Mouse (Mus musculus) T-helper 2 cell (primary cell): ENCODE results near the gene Hnrnpdl.

Source experiments
- in situ Hi-C: fragments of 300-600 bp; cut with MboI, MseI; formaldehyde crosslinking; loops from one replicate; pipeline ENCODE4 v1.15.1; 2025; ENCODE audit warnings: high pct_unique_total_duplicates

Gene Hnrnpdl

DNA sequence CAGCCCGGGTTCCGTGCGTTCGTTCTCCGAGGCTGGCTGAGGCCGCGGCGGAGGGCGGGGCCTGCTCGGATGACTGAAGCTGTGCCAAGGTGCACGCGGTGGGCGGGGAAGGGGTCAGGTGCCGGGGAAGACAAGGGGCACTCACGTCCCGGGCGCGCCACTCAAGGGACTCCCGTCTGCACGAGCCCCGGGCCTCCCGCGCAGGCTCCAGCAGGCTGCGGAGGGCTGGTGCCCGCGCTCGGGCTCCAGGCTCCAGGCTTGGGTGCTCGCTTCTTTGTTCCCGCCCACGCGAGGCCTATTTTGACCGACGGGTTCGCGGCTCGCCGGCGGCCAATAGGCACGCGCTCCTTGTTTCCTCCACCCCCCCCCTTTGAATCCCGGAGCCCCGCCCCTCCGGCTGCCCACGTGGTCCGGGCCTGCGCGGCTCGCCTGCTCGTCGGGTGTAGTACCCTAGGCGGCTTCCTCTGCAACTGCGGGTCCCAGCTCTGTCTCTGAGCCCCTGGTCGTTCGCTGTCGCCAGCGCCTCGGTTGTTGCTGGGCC lies at the start of gene Hnrnpdl, which contains the start of gene Enoph1:
Hnrnpdl (minus strand) TSS at position 63 of the 541 bp plus-strand sequence.
Enoph1 (plus strand) TSS at position 384 of the 541 bp plus-strand sequence.
- in situ Hi-C loops, result loop anchor here (5.0 to 25.0 kb wide), 3 partner anchors 57 to 748 kb away; partner anchors contain the start of genes Cops4, Helq, Lin54 and Mrps18c

DNA sequence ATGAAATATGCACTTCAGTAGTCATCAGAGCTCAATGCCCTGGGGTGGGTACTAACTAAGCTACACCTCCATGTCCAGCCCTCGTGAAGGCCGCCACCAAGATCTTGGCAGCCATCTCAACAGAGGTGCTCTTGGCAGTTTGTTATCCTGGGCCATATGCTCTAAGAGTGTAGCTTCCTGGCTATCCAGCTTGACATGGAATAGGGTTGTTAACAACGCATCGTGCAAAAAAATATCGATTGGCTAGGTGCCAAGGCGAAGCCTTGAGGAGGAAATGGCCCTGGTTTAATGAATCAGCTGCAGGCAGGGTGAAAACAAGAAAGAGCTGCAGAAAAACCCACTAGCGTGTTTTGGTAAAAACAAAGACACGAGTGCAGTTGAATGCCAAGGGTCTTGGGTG lies 45.6 kb upstream of the Hnrnpdl start:
- in situ Hi-C loops, result no loop called here

DNA sequence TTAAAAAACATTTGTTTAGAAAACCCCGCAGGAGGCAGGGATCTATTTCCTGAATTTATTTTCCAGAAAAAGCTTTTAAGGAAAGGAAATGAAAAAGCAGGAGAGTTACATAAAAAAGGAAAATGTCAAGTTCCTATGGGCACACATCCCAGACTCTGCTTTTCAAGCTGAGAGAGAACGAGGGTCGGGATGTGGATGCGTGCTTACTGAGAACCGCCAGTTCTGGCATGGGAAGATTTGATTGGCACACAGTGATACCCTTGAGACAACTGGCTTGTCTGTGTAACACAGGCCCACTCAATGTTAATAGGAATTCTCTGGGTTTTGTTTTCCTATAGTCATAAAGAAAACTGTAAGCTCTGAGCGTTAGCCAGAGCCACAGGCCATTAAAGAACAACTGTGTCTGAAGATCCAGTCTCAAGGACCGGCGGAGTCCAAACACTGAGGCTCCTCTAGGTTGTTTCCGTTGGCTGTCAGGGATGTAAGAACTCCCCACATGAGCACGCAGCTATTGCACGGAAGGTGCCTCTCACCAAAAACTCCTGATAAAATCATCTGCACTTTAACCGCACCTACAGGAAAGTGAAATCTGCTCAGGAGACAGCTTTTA lies 44.6 kb upstream of the Hnrnpdl start:
- in situ Hi-C loops, result no loop called here

DNA sequence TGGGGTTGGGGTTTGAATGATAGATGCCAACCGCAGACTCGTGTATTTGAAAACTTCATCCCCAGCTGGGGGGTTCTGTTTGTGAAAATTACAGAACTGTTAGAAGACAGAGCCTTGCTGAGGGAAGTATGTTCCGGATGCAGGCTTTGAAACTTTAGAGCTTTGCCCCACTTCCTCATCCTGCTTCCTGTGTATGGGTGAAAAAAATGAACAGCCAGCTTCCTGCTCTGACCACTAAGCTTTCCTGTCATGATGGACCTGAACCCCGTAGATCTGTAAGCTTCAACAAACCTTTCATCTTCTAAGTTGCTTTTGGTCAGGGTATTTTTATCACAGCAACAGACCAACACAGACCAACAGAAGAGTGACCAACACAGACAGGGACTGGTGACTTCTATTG lies 42.5 kb upstream of the Hnrnpdl start:
- in situ Hi-C loops, result no loop called here

DNA sequence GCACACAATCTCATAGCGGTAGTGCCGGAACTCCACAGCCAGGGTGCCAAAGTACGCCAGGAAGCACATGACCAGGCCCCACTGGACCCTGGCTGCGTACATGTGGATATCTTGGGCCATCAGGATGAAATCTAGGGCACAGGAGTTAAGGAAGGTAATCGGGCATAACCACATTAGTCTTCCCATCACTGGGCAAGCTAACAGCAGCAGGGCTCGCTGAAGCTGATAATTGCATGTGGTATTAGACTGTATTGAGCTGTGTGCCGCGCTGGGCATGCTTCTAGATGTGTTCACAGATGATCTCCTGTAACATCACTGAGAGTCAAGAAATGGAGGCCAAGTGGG lies 40.4 kb upstream of the Hnrnpdl start:
- in situ Hi-C loops, result no loop called here

DNA sequence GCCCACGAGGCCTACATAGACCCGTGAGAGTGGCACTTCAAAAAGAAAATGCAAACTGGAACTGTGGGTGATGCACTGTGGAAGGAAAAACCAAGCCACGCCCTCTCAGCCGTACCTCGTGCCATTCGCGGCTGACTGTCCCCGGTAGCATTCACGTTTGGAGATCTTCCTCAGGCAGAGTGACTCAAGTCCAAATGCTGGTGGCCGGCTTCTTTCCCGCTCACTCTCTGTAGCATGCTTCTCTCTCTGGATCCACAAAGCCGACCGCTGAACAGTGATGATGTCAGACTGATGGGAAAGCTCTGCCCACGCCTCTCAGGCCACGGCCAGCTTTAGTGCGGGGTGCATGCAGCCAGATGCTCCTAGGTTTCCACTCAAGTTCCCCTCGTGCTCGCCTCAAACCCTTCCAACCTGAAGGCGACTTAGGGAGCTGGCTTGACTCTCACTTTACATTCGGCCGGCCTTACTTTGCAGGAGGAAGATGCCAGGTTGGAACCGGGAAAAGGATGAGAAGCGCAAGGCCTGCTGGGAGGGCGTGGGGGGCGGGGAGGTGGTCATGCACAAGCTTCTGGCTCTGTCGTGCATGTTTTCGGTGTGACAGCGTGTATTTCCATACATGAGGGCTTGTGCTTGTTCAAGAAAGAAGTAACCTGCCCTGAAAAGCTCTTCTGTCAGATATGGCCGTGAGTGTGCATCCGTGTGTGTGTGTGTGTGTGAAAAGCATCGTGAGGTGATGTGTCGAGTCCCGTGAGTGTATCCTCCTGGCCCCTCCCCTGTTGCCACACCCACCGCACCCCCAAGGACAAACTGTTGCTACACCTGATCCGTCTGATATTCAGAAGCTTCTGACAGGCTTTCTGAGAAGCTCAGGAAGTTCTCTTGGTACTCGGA lies 39.8 kb upstream of the Hnrnpdl start:
- in situ Hi-C loops, result no loop called here

DNA sequence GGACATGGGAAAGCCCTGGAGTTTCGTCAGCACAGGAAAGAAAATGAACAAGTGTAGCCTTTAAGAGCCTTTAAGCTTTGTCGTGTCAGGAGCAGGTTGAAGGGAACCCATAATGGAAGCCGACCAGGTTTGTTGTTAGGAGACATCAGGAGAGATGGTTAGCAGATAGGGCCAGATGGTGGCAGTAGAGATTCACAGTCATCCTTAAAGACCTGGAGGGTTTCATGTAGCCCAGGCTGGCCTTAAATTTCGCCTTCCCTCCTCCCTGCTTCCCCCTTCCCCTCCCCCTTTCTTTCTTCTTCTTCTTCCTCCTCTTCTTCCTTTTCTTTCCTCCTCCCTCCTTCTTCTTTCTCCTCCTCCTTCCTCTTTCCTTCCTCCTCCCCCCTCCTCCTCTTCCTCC lies 35.1 kb upstream of the Hnrnpdl start:
- in situ Hi-C loops, result loop anchor here (5.0 kb wide), 1 partner anchor 173 kb away; no protein-coding TSS in a partner anchor

DNA sequence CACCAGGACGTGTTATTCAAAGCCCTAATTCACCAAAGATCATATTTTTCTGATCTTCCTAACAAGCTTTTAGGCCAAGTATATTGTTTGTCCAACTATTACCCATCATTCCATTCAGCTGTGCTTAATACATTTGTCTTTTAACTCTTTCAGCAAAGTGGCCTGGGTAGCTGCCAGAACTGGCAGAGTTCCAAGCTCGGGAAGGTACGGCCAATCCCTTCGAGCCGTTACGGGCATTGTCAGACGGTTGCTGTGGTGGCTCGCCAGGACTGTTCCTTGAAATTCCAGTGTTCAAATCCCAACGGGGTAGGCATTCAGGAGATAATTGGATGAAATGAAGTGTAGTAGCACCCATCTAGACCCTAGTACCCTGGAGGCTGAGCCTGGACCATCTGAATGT lies 33.1 kb upstream of the Hnrnpdl start:
- in situ Hi-C loops, result loop anchor here (5.0 kb wide), 1 partner anchor 175 kb away; no protein-coding TSS in a partner anchor

DNA sequence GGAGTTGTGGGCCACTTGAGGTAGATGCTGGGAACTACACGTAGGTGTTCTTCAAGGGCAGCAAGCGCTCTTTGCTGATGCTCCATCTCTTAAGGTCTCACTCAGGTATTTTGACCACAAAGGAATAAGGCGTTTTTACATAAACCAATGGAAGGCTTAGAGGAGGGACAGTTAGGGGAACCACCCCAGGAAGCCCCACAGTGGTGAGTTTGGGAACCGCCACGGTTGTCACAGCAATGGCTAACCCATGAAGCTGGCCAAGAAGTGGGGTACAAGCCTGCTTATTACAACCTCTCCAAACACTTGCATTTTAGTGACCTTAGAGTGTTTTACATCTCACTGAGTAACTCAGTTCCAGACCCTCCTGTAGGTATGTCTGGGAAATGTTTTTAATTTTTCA lies 32.1 kb upstream of the Hnrnpdl start:
- in situ Hi-C loops, result loop anchor here (5.0 kb wide), 1 partner anchor 176 kb away; no protein-coding TSS in a partner anchor

DNA sequence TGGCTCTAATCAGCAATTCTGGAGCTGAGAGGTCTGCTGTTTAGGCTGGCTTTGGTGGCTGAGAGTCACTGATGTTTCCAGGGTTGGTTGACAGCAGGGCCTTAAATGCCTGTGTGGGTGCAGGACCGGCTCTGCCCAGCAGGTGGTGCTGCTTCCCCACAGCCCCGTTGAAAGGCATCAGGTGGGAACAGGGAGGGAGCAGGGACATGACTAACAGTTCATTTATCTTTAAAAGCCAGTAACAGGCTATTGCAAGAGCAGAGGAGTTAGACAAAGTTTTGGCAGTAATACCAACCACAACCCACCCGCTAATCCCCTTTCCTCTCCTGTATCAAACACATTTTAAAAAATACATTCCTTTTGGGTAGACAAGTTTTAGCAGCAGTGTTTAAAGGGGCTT lies 30.8 kb upstream of the Hnrnpdl start:
- in situ Hi-C loops, result loop anchor here (5.0 kb wide), 1 partner anchor 177 kb away; no protein-coding TSS in a partner anchor

DNA sequence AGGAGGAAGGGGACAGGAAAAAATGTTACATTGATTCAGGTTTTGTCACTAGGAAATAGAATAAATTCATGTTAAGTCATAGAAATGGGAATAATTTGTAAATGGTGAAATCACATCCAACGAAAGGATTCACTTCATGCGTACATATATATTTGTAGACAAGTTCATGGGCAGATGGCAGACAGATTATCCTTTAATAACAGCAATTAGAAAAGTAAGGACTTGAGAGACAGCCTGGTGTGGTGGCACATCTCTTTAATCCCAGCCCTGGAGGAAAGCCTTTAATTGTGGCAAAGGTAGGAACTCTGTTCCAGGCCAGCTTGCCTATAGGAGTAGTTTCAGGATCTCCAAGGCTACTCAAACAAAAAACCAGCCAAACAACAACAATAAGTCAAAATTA lies 30.1 kb upstream of the Hnrnpdl start:
- in situ Hi-C loops, result no loop called here

DNA sequence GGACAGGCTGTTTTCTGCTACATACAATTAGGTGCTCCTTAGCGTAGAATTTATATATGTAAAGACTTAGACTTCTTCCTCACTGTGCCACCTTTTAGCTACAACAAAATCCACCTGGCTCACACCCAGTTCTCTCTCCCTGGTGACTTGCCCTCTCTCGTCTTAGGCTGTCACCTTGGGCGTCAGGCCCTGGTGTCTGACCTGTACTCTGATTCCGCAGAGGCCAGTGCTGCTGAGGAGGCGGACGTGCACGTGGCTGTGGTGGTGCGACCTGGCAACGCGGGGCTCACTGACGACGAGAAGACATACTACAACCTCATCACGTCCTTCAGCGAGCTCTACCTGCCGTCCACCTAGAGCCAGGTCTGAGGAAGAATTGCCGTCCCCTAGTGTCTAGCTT lies 28.1 kb upstream of the Hnrnpdl start:
- in situ Hi-C loops, result no loop called here

DNA sequence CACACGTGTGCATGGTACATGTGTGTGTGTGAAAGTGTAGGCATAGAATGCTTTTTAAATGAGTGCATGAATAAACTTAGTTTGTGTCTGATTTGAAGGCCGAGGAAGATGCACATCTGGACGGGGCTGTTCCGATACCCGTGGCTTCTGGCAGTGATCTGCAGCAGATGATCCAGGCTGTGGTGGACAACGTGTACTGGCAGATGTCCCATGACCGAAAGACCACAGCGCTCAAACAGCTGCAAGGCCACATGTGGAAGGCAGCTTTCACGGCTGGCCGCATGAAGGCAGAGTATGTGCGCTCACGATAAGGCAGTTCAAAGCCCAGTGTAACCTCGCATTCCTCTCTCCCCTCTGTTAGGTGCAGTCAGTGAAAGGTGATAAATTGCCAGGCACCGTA lies 21.4 kb upstream of the Hnrnpdl start:
- in situ Hi-C loops, result no loop called here

DNA sequence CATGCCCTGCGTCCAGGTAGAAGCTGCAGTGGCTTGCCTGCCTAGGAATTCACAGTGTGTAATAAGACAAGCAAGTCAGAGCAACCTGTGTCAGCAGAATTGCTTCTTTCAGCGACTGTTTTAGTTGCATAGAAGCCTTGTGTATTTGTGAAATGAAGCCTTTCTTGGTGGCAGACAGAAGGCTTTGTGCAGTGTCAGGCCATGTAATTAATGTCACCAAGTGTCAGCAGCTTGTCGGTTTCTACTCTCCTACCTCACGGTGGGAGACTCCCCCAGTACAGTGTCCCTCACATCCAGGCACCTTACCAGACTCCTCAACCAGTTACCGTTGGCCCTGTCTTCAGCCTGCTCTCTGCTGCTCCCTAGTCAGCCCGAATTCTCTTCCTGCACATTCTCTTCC lies 19.9 kb upstream of the Hnrnpdl start:
- in situ Hi-C loops, result no loop called here

DNA sequence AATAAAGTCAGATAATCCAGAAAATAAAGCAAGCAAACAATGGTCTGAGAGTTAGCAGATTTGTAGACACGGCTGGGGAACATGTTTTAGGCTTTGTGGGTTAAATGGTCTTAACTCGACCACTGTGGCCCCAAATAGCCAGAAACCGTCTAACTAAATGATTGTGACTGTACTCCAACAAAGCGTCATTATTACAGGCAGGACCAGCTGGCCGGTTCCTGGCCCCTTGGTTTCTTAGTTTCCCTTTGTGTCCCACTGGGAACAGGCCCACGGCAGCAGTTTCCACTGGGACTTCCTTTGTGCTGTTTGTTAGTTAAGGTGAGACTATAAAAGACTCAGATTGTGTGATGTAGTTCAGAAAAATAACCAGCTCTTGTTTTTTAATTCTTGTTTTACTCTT lies 19.3 kb upstream of the Hnrnpdl start:
- in situ Hi-C loops, result no loop called here

DNA sequence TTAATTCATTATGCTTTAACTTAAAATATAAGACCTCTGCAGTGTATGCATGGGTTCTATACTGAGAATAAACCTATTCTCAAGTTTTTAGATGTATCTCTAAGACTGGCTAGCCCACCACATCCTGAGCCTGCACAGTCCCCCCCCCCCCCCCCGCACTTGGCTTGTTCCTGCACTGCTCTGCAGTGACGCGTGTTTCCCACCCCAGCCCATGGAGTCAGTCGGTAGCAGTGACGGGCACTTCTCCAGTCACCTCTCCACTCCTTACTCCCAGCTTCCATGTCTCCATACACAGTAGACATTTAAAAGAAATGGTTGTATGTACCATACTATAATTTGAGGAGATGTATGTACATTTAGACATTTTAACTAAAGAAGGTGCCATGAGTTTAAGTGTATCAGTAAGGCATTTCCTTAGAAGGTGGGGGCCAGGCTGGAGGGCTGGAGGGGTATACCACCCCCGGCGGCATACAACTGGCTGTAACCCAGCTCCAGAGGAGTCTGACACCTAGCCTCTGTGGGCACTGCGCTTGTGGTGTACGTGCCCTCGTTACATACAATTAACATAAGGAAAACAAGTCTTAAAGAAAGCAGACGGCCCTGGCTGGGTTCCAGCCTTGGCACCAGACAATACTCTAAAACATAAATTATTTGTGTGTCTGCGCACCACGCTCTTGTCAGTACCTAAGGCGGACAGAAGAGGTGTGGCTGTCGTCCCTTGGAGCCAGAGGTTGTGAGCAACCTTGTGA lies 18.2 kb upstream of the Hnrnpdl start:
- in situ Hi-C loops, result no loop called here

DNA sequence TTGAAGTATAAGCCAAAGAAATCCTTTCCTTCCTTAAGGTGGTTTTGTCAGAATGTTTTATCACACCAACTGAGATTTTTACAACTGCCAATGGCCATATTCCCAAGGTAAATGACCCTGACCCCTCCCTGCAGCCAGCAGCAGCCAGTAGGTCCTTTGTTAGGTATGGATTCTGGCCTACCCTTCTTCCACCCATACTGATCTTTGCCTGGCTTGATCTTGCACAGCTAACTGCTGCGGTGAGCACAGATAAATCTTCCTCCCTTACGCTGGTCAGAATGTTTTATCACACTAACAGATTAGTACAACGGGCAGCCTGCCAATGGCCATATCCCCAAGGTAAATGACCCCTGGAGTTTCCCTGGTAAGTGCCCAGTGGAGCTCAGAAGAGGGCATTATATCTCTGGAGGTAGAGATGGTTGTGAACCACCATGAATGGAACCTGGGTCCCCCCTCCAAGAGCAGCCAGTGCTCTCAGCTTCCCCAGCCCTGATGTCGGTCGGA lies 16.5 kb upstream of the Hnrnpdl start:
- in situ Hi-C loops, result no loop called here

DNA sequence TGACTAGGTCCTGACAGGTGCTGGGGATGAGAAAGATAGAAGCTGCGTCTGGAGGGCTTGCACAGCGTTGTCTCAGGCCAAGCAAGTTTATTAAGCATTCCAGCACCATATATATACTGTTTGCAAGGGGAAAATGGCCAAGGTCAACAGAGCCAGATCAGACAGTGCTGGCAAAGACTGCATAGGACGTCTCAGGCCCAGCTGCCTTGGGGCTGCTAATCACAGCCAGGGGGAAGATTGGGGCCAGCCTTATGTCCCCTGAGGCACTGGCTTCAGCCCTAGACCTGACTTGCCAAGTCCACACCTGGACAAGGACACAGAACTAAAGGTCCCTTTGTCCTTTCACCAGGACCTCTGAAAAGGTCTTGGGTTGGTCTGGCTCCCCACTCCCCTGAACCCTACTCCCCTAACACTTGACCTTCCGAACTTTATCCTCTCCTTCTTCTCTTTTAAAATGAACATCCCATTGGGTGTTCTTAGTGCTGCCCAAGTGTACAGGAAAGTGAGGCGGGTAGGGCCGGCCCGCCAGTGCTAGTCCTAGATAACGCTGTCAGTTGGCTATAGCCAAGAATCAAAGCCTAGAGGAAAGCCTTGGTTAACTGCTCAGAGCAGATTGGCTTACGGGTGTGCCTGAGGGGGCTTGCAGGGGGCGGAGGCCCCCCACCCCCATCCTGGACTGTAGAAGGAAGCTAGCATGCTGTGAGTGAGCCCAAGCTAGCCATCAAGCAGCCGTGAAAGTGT lies 15.5 kb upstream of the Hnrnpdl start:
- in situ Hi-C loops, result no loop called here

DNA sequence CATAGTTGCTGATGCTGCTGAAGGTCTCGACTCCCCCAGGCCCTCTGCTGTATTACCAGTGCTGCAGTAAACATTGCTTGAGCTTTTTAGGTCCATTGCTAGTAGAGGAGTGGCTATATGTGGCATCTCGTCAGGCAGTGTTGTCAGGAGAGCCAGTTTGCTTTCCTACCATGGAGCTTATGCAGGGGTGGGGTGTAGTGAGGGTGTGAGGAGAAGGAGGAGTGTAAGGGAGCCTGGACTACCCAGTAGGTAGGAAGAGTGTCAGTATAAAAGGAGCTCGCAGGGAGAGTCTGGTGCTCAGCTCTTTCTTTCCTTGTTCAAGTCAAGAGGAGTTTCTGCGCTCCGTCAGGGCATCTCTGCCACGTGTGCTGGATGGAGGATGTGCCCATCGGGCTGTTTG lies 13.3 kb upstream of the Hnrnpdl start:
- in situ Hi-C loops, result no loop called here

DNA sequence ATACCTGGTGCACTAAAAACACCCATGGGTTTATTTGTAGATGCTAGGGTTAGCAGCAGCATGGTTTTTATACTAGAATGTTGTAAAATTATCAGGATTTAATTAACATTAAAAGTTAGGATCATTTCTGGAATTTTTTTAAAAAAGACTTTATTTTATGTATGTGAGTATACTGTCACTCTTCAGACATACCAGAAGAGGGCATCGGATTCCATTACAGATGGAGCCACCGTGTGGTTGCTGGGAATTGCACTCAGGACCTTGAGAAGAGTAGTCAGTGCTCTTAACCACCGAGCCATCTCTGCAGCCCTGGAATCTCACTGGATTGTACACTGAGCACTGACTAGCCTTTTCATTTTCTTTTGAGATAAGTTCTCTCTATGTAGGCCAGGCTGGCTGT lies 10.4 kb upstream of the Hnrnpdl start:
- in situ Hi-C loops, result loop anchor here (25.0 kb wide), 2 partner anchors 462 to 737 kb away; partner anchors contain the start of genes Cops4, Helq, Lin54 and Mrps18c

DNA sequence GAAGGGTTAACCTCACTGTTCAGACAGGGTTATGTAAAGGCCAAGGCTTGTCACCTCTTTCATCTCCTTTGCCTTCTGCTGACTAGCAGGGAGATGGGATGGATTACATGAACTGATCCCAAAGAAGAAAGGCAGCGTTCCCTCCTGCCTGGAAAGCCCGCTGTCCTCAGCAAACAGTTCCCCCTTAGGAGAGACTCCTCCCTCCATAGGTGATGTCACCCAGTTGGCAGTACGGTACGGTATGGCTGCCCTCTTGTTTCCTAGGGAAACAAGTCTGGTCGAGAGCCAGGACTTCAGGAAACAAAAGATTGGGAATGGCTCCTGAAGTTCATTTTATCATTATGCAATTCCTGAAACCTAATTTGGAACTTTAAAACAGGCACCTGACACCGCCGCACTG lies 8.4 kb upstream of the Hnrnpdl start:
- in situ Hi-C loops, result loop anchor here (25.0 kb wide), 2 partner anchors 464 to 739 kb away; partner anchors contain the start of genes Cops4, Helq, Lin54 and Mrps18c
